In the genomic region with DNA sequence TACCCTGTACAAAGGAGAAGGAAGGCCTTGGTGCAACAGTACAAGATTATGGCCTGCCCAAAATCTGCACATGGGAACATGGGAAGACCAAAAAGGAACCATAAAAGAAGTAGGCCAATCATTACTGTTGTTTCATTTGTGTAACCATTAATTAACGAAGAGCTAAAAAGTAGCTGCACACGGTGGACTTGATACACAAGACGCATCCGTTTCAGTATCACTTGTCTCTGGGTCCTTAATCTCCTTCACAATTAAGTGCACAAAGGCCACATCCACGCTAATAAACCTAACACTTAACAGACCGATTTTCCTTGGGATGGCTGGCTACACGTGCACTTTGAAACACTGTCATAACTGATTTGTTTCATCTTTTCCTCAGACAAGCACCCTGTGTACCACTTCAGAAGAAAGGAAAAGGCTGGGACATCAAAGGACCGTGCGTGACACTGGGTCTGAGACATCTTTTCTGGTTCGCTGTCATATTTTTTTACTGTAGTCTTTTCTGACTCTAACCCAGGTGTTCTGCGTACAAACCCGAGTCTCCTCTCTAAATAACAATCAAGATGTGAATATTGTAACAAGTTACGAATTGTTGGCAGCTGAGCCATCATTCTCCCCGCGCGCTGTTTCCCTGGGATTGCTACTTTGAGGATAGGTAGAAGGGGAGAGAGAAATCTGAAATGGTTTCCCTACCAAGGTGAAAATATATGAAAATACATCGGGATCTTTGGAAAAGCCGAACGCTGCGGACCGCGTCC, we compare ENCODE assay signal across 8 mouse cellular contexts. TPM values are rescaled to one million over a fixed set of nuclear protein-coding genes. Genes with fewer than 3 reads are reported as not detected.
A peak's percentile ranks its signal among the peaks of the same experiment; 100 is the strongest.
DNase-seq lines count a peak whose midpoint lies in the region; ATAC-seq and TF ChIP-seq lines count a peak whose summit lies in the region.

No protein-coding gene starts in this region.

- H3K4me2 ChIP-seq in midbrain, embryonic 11.5 days = peak overlapping the region; percentile 82

- H3K27me3 ChIP-seq in hindbrain, embryonic 10.5 days (ENCODE audit: insufficient read depth, poor library complexity, severe bottlenecking) = peaks cover 27% of the 10 kb centered on the region
- H3K27me3 ChIP-seq in midbrain, embryonic 11.5 days (ENCODE audit: control insufficient read depth, insufficient read depth, low read length) = no peaks in the 10 kb centered on the region

- WGBS in hindbrain, embryonic 10.5 days = 12% methylated on average over 22 of the region's 22 CpGs
- 9% methylated on average over 22 of the region's 22 CpGs for WGBS in midbrain, embryonic 11.5 days

- DNase-seq in layer of hippocampus, adult 2 months (ENCODE audit: low spot score in 2 of 2) = no peak
- DNase-seq in layer of hippocampus, adult 11-12 months (ENCODE audit: low spot score) = no peak
- DNase-seq in NIH3T3 (ENCODE audit: low read depth) = peak; percentile 16
- DNase-seq in hindbrain, embryonic 10.5 days (ENCODE audit: low spot score) = peak; percentile 5
- peak; percentile 86 for DNase-seq in midbrain, embryonic 11.5 days (ENCODE audit: low spot score, missing footprints)
- no peak for DNase-seq in yolk sac, embryonic 10.5 days (ENCODE audit: low spot score)
- no peak for DNase-seq in gastrocnemius, postnatal 4 days (ENCODE audit: low spot score in 2 of 2)
- DNase-seq in cerebellum, adult 11-12 months = no peak

- ATAC-seq in midbrain, embryonic 11.5 days (ENCODE audit: low FRiP score) = no peak

- peak overlapping the region; percentile 95 for H3K9ac ChIP-seq in midbrain, embryonic 11.5 days (ENCODE audit: low read length)

- peak overlapping the region; percentile 99 for H3K4me3 ChIP-seq in layer of hippocampus, adult 2 months
- H3K4me3 ChIP-seq in hindbrain, embryonic 10.5 days = peak overlapping the region; percentile 97
- peak overlapping the region; percentile 98 for H3K4me3 ChIP-seq in midbrain, embryonic 11.5 days (ENCODE audit: low read depth, low read length)

- H3K27ac ChIP-seq in layer of hippocampus, adult 2 months = peak overlapping the region; percentile 94
- peak overlapping the region; percentile 96 for H3K27ac ChIP-seq in hindbrain, embryonic 10.5 days
- H3K27ac ChIP-seq in midbrain, embryonic 11.5 days (ENCODE audit: low read depth, low read length) = no peak overlapping the region

- TF ChIP-seq CTCF in layer of hippocampus, adult 2 months (conservative IDR thresholded peaks at IDR 0.05) = no peak

- peaks cover 38% of the 10 kb centered on the region for H3K4me1 ChIP-seq in hindbrain, embryonic 10.5 days (replicated peaks)
- peaks cover 10% of the 10 kb centered on the region; the same call in 1 of the 2 replicates for H3K4me1 ChIP-seq in midbrain, embryonic 11.5 days (ENCODE audit: control insufficient read depth, insufficient read depth, low read length)

- H3K9me3 ChIP-seq in hindbrain, embryonic 10.5 days = no peaks in the 10 kb centered on the region
- no peaks in the 10 kb centered on the region for H3K9me3 ChIP-seq in midbrain, embryonic 11.5 days (ENCODE audit: control insufficient read depth, low read length)

- no peaks in the 10 kb centered on the region for H3K36me3 ChIP-seq in hindbrain, embryonic 10.5 days
- no peaks in the 10 kb centered on the region for H3K36me3 ChIP-seq in midbrain, embryonic 11.5 days (ENCODE audit: control insufficient read depth, insufficient read depth, low read length)

RNA-seq across cellular contexts. Expression of a gene that starts 0.8 kb away (rescaled TPM):
- total RNA-seq in layer of hippocampus, adult 2 months (2021) = 10 to 100 TPM; 49.5 to 51.5 TPM
- polyA plus RNA-seq in hindbrain, embryonic 10.5 days (2016; fragmentation: Nextera tagmentation; extraction: Ambion mirVana) = 13.0 and 17.2 TPM in 2 replicates
- polyA plus RNA-seq in midbrain, embryonic 11.5 days (2014; fragmentation: Nextera tagmentation; extraction: Ambion mirVana) = 18.4 and 21.5 TPM in 2 replicates
- total RNA-seq in gastrocnemius, postnatal 4 days (2021) = 10 to 100 TPM; 29.2 to 36.1 TPM

RNA-seq across cellular contexts. Expression of a gene that starts 4.8 kb away (rescaled TPM):
- total RNA-seq in layer of hippocampus, adult 2 months (2021) = under 1 TPM; 0.56 to 0.59 TPM
- polyA plus RNA-seq in hindbrain, embryonic 10.5 days (2016; fragmentation: Nextera tagmentation; extraction: Ambion mirVana) = 0.52 and 0.75 TPM in 2 replicates
- polyA plus RNA-seq in midbrain, embryonic 11.5 days (2014; fragmentation: Nextera tagmentation; extraction: Ambion mirVana) = 0.27 and 0.50 TPM in 2 replicates
- under 1 TPM; 0.23 to 0.29 TPM for total RNA-seq in gastrocnemius, postnatal 4 days (2021)

RNA-seq across cellular contexts. Expression of a gene that starts 52.8 kb away (rescaled TPM):
- total RNA-seq in layer of hippocampus, adult 2 months (2021) = not detected
- polyA plus RNA-seq in hindbrain, embryonic 10.5 days (2016; fragmentation: Nextera tagmentation; extraction: Ambion mirVana) = 0.65 and 2.5 TPM in 2 replicates
- 0.18 and 0.26 TPM in 2 replicates for polyA plus RNA-seq in midbrain, embryonic 11.5 days (2014; fragmentation: Nextera tagmentation; extraction: Ambion mirVana)
- total RNA-seq in gastrocnemius, postnatal 4 days (2021) = under 1 TPM in 1 of 2 experiments, not detected in 1; 0.05 TPM

Comparison
In these comparisons a context has a peak if more than half of its experiments do, and no peak if none do; other contexts are left out.
1. DNase-seq: peak in NIH3T3 (single experiment), hindbrain, embryonic 10.5 days (single experiment) and midbrain, embryonic 11.5 days (single experiment); none in layer of hippocampus, adult 2 months (0 of 2), layer of hippocampus, adult 11-12 months (single experiment), yolk sac, embryonic 10.5 days (single experiment), gastrocnemius, postnatal 4 days (0 of 2) and cerebellum, adult 11-12 months (single experiment).
2. Peak in every context shown above with its lines, with median percentiles within 50 percentile points of each other: H3K4me3 ChIP-seq.